Mouse (Mus musculus): Measurements from ENCODE around the gene Arpc1a.

GRCm38 (mm10) chr5:145115736-145116135, 32.1 kb downstream of the Arpc1a start:
- TF ChIP-seq CTCF (IDR thresholded peaks at IDR 0.05; ENCODE audit: extremely low read depth, insufficient read depth, insufficient read length, insufficient replicate concordance) = no peak
- TF ChIP-seq POLR2A (IDR thresholded peaks at IDR 0.05; ENCODE audit: low read depth, low read length) = no peak

Measured in spleen, adult 2 months (tissue).